Mouse (Mus musculus): ENCODE measurements at regions not wholly inside any gene's neighbourhood (a gene's known extent, or its start where the extent isn't known, plus 50 kb on each side); places are given as distances from the start of the nearest gene placed in this dataset.
A peak's percentile ranks its signal among the peaks of the same experiment; 100 is the strongest.

DNA sequence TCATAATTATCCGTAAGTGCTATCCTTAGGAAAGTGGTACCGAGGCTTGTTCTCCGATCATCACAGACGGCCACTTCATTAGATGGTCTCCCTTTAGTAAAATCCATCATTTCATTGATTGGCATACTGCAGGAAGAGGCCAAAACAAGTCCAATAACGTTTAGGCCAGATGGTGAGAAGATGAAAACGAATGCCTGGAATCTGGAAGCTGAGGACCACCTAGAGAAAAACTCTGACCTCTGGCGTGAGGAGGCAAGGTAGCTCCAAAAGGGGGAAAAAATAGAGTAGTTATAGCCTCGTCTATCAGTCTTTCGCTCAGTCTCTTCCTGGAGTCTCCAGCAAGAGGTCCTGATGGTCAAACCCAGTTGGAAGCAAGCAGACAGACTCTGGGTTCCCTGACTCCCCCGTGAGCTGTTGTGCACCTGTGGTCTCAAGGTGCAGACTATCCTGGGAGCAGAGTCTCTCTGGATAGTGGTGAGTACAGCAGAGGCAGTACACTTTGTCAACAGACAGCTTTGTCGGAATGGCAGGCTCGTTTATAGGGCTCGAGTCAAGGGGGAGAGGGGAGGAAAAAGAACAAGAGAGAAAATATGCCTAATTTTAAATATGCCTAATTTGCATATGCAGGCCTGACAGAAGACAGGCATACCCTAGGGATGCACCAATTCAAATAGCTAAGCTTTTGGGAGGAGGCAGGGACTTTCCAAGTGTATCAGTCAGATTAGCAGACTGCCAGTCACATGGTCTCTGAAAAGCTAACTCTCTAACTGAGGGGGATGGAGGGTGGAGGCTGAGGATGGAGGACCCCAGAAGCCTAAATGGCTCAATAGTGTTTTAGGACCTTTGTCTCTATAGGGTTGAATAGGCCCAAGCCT lies 73.0 kb upstream of the Atp2b1 start:
- WGBS: 83% methylated on average over 13 of the region's 13 CpGs
- ATAC-seq (ENCODE audit: insufficient read depth, low read depth): no peak

DNA sequence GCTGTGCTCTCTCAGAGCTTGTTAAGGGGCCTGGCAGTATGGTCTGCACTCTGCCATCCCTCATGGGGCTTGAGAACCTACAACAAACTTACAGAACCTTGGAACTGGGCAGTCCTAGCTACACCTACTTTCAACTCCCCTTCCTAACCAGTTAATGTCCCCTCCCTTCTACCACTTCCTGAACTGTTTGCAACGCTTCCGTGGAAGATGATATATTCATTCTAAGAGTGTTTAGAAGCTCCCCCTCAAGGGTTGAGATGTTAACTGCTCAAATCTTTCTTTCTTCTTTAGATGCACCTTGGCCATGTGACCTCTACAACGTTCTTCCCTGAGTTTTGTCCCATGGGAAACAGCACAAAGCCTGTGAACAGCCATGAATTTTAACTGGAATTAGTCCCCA lies 72.3 kb upstream of the Atp2b1 start:
- TF ChIP-seq EP300 (IDR thresholded peaks at IDR 0.05; ENCODE audit: low read depth) (no peak), CTCF (IDR thresholded peaks at IDR 0.05; ENCODE audit: low read depth) (no peak)
- no peak overlapping the region for H3K4me3 ChIP-seq (ENCODE audit: low read depth, low read length)
- H3K9ac ChIP-seq (replicated peaks; ENCODE audit: low read depth, low read length): no peak overlapping the region
- DNase-seq (ENCODE audit: low spot score) (no peak), ATAC-seq (ENCODE audit: insufficient read depth, low read depth) (no peak)
- H3K4me1 ChIP-seq (ENCODE audit: control insufficient read depth, insufficient read depth): no peaks in the 10 kb centered on the region
- no peak overlapping the region for H3K4me2 ChIP-seq (ENCODE audit: low read depth, low read length)
- H3K9me3 ChIP-seq (replicated peaks; ENCODE audit: control insufficient read depth, low read length): peaks cover 20% of the 10 kb centered on the region
- H3K27ac ChIP-seq (ENCODE audit: low read depth): no peak overlapping the region
- no peaks in the 10 kb centered on the region for H3K27me3 ChIP-seq (ENCODE audit: control insufficient read depth, insufficient read depth, low read length)
- WGBS: 71% methylated on average over 3 of the region's 3 CpGs
- H3K36me3 ChIP-seq (replicated peaks; ENCODE audit: control insufficient read depth, insufficient read depth, low read length): no peaks in the 10 kb centered on the region

More for the DNA sequence above, 73.0 kb upstream of the Atp2b1 start:
- no peak overlapping the region for H3K27ac ChIP-seq (ENCODE audit: low read depth)
- no peak overlapping the region for H3K4me2 ChIP-seq (ENCODE audit: low read depth, low read length)
- peaks cover 20% of the 10 kb centered on the region for H3K9me3 ChIP-seq (replicated peaks; ENCODE audit: control insufficient read depth, low read length)
- H3K4me1 ChIP-seq (ENCODE audit: control insufficient read depth, insufficient read depth): no peaks in the 10 kb centered on the region
- TF ChIP-seq CTCF (IDR thresholded peaks at IDR 0.05; ENCODE audit: low read depth): no peak
- TF ChIP-seq EP300 (IDR thresholded peaks at IDR 0.05; ENCODE audit: low read depth): no peak
- DNase-seq (ENCODE audit: low spot score): no peak
- no peak overlapping the region for H3K4me3 ChIP-seq (ENCODE audit: low read depth, low read length)
- H3K27me3 ChIP-seq (ENCODE audit: control insufficient read depth, insufficient read depth, low read length): no peaks in the 10 kb centered on the region
- H3K9ac ChIP-seq (replicated peaks; ENCODE audit: low read depth, low read length): no peak overlapping the region
- H3K36me3 ChIP-seq (replicated peaks; ENCODE audit: control insufficient read depth, insufficient read depth, low read length): no peaks in the 10 kb centered on the region

DNA sequence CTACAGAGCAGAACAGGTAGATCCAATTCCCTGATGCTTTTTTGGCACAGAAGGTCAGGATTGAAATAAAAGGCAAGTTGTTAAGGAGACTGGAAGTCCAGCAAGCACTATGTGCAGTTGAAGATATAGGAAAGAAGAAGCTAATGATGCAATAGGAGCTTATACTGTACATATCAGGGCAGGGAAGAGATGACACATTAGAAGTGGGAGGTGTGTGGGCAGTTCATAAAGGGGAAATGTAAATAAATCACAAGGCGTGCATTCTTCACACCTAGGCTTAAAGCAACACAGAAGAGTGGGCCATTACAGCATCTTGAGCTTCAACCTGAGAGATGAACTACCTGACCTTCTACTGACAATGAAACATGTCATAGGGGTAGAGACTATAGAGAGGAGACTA lies 71.5 kb upstream of the Atp2b1 start:
- Histone ChIP-seq H3K9ac (replicated peaks; ENCODE audit: low read depth, low read length) (no peak overlapping the region), H3K36me3 (replicated peaks; ENCODE audit: control insufficient read depth, insufficient read depth, low read length) (no peaks in the 10 kb centered on the region), H3K4me3 (ENCODE audit: low read depth, low read length) (no peak overlapping the region), H3K4me1 (ENCODE audit: control insufficient read depth, insufficient read depth) (no peaks in the 10 kb centered on the region), H3K9me3 (replicated peaks; ENCODE audit: control insufficient read depth, low read length) (peaks cover 20% of the 10 kb centered on the region), H3K4me2 (ENCODE audit: low read depth, low read length) (no peak overlapping the region), H3K27ac (ENCODE audit: low read depth) (no peak overlapping the region), H3K27me3 (ENCODE audit: control insufficient read depth, insufficient read depth, low read length) (no peaks in the 10 kb centered on the region)
- WGBS: 69% methylated on average over 1 of the region's 1 CpGs
- ATAC-seq (ENCODE audit: insufficient read depth, low read depth) (no peak), DNase-seq (ENCODE audit: low spot score) (no peak)
- TF ChIP-seq EP300 (IDR thresholded peaks at IDR 0.05; ENCODE audit: low read depth) (no peak), CTCF (IDR thresholded peaks at IDR 0.05; ENCODE audit: low read depth) (no peak)

DNA sequence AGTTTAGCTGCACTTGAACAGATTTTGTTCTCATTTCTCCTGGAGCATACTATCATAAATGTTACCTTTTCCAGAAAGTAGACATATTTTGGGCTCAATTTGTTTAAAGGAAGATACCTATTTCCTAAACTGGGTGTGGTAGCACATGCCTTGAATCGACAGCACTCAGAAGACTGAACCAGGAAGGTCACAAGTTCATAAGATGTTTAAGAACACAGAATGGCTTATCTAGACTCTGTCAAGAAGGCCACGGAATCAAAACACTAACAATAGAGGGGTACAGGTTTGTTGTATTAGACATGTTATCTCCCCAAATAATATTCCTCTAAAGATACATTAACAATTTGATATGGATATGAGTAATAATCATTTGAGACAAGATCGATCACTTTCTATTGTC lies 64.4 kb upstream of the Atp2b1 start:
- 64% methylated on average over 3 of the region's 3 CpGs for WGBS
- Histone ChIP-seq H3K4me1 (ENCODE audit: control insufficient read depth, insufficient read depth) (peaks cover 6% of the 10 kb centered on the region; the same call in 1 of the 2 replicates), H3K9me3 (replicated peaks; ENCODE audit: control insufficient read depth, low read length) (no peaks in the 10 kb centered on the region), H3K4me2 (ENCODE audit: low read depth, low read length) (no peak overlapping the region), H3K4me3 (ENCODE audit: low read depth, low read length) (no peak overlapping the region), H3K27ac (ENCODE audit: low read depth) (no peak overlapping the region), H3K36me3 (replicated peaks; ENCODE audit: control insufficient read depth, insufficient read depth, low read length) (no peaks in the 10 kb centered on the region), H3K9ac (replicated peaks; ENCODE audit: low read depth, low read length) (no peak overlapping the region), H3K27me3 (ENCODE audit: control insufficient read depth, insufficient read depth, low read length) (no peaks in the 10 kb centered on the region)
- no peak for TF ChIP-seq CTCF (IDR thresholded peaks at IDR 0.05; ENCODE audit: low read depth)
- no peak for TF ChIP-seq EP300 (IDR thresholded peaks at IDR 0.05; ENCODE audit: low read depth)
- ATAC-seq (ENCODE audit: insufficient read depth, low read depth): no peak
- DNase-seq (ENCODE audit: low spot score): no peak

DNA sequence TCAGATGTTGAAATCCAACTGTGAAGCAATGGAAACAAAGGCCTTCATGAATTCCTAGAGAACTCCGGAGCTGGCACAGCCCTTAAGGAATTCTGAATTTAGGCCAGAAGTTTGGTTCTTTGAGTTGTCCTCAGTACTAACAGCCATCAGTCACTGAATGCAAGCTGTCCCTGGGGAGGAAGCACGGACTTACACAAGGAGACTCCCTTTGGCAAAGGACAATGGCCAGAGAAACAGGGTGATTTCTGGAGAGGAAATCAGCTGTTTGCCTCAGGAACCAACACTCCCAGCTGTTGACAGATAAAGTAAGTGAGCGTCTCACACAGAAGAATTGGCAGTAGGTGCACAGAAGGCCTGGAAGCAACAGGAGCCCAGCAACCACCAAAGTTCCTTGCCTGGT lies 56.8 kb upstream of the Atp2b1 start:
- TF ChIP-seq CTCF (IDR thresholded peaks at IDR 0.05; ENCODE audit: low read depth) (no peak), EP300 (IDR thresholded peaks at IDR 0.05; ENCODE audit: low read depth) (peak; percentile 85)
- 12% methylated on average over 3 of the region's 3 CpGs for WGBS

More for the DNA sequence above, 56.8 kb upstream of the Atp2b1 start:
- H3K27ac ChIP-seq (ENCODE audit: low read depth): peak overlapping the region; percentile 25; the same call in 1 of the 2 replicates
- no peak overlapping the region for H3K4me3 ChIP-seq (ENCODE audit: low read depth, low read length)
- H3K36me3 ChIP-seq (replicated peaks; ENCODE audit: control insufficient read depth, insufficient read depth, low read length): no peaks in the 10 kb centered on the region
- peak; percentile 88 for ATAC-seq (ENCODE audit: insufficient read depth, low read depth)
- no peaks in the 10 kb centered on the region for H3K9me3 ChIP-seq (replicated peaks; ENCODE audit: control insufficient read depth, low read length)
- DNase-seq (ENCODE audit: low spot score): peak; percentile 84
- H3K4me2 ChIP-seq (ENCODE audit: low read depth, low read length): no peak overlapping the region
- H3K27me3 ChIP-seq (ENCODE audit: control insufficient read depth, insufficient read depth, low read length): no peaks in the 10 kb centered on the region
- H3K4me1 ChIP-seq (ENCODE audit: control insufficient read depth, insufficient read depth): peaks cover 11% of the 10 kb centered on the region; the same call in 1 of the 2 replicates
- H3K9ac ChIP-seq (replicated peaks; ENCODE audit: low read depth, low read length): no peak overlapping the region

All from heart, postnatal 0 days (tissue).